Mouse (Mus musculus) midbrain, embryonic 16.5 days (tissue): ENCODE results near the gene Ntn1. TPM values are rescaled to one million over a fixed set of nuclear protein-coding genes. Genes with fewer than 3 reads are reported as not detected.

ENCODE experiments used
- ATAC-seq: fragments of 200-750 bp; cut with Nextera tagmentation; 2 replicates; pipeline ENCODE4 v1.8.0; 2017; ENCODE audit warnings: moderate TSS enrichment
- H3K27ac ChIP-seq: fragments of 300-500 bp; sonication (generic); 2 replicates; pipeline ENCODE4 v1.5.1; 2014; ENCODE audit warnings: mild to moderate bottlenecking, low read length, mixed read lengths
- H3K27me3 ChIP-seq: fragments of 300-500 bp; sonication (generic); 2 replicates; pipeline ENCODE4 v1.6.1; 2014; ENCODE audit warnings: low read depth, low read length, mixed read lengths; ENCODE audit not compliant: control insufficient read depth, insufficient read depth
- H3K36me3 ChIP-seq: fragments of 300-500 bp; sonication (generic); 2 replicates; pipeline ENCODE4 v1.6.1; 2014; ENCODE audit warnings: mild to moderate bottlenecking, low read length, moderate library complexity, mixed read lengths; ENCODE audit not compliant: control insufficient read depth, insufficient read depth
- H3K4me1 ChIP-seq: fragments of 300-500 bp; sonication (generic); 2 replicates; pipeline ENCODE4 v1.6.1; 2014; ENCODE audit warnings: mild to moderate bottlenecking, low read length, mixed read lengths; ENCODE audit not compliant: control insufficient read depth, insufficient read depth
- H3K4me2 ChIP-seq: fragments of 300-500 bp; sonication (generic); 2 replicates; pipeline ENCODE4 v1.6.1; 2014; ENCODE audit warnings: mild to moderate bottlenecking, low read length, mixed read lengths
- H3K4me3 ChIP-seq: fragments of 300-500 bp; sonication (generic); 2 replicates; pipeline ENCODE4 v1.5.1; 2014; ENCODE audit warnings: low read depth, mild to moderate bottlenecking, low read length, moderate library complexity, mixed read lengths
- H3K9ac ChIP-seq: fragments of 300-500 bp; sonication (generic); 2 replicates; pipeline ENCODE4 v1.6.1; 2014; ENCODE audit warnings: low read depth, low read length, mixed read lengths
- H3K9me3 ChIP-seq: fragments of 300-500 bp; sonication (generic); replicated peaks from 2 replicates; pipeline ENCODE4 v1.6.1; 2014; ENCODE audit warnings: mild to moderate bottlenecking, low read length, mixed read lengths; ENCODE audit not compliant: control insufficient read depth, poor library complexity, severe bottlenecking
- WGBS: fragments of 180-500 bp; shearing (Covaris S2); extraction: QIAGEN DNeasy Blood & Tissue Kit; methylation state at CpG from one replicate; pipeline ENCODE4 v1.1.7; 2014; 5-methylcytosine and 5-hydroxymethylcytosine counted together
- polyA plus RNA-seq: library from polyadenylated mRNA; unstranded; fragments of >200 nt; fragmentation: Nextera tagmentation; extraction: Ambion mirVana; gene quantifications from 2 replicates; pipeline ENCODE4 v1.2.1, GENCODE M21; 2015

Gene Ntn1
- polyA plus RNA-seq, 1 experiment from 2014 or later = 15.8 TPM

GRCm38 (mm10) chr11:68261162-68261892, 139.3 kb downstream of the Ntn1 start:
- 81% methylated on average over 10 of the region's 10 CpGs for WGBS
- H3K4me2 ChIP-seq = no peak overlapping the region
- H3K9me3 ChIP-seq = no peaks in the 10 kb centered on the region
- H3K9ac ChIP-seq = no peak overlapping the region
- ATAC-seq = no peak
- H3K4me1 ChIP-seq = no peaks in the 10 kb centered on the region
- H3K36me3 ChIP-seq = no peaks in the 10 kb centered on the region
- no peaks in the 10 kb centered on the region for H3K27me3 ChIP-seq
- H3K27ac ChIP-seq = no peak overlapping the region
- H3K4me3 ChIP-seq = no peak overlapping the region

- Histone ChIP-seq H3K4me1 (no peaks in the 10 kb centered on the region), H3K27me3 (no peaks in the 10 kb centered on the region), H3K9ac (no peak overlapping the region), H3K9me3 (no peaks in the 10 kb centered on the region), H3K4me3 (no peak overlapping the region), H3K27ac (no peak overlapping the region), H3K36me3 (no peaks in the 10 kb centered on the region), H3K4me2 (no peak overlapping the region)
- 97% methylated on average over 6 of the region's 6 CpGs for WGBS
- no peak for ATAC-seq
These were observed 140.2 kb downstream of the Ntn1 start for GRCm38 (mm10) chr11:68260399-68260798.

DNA sequence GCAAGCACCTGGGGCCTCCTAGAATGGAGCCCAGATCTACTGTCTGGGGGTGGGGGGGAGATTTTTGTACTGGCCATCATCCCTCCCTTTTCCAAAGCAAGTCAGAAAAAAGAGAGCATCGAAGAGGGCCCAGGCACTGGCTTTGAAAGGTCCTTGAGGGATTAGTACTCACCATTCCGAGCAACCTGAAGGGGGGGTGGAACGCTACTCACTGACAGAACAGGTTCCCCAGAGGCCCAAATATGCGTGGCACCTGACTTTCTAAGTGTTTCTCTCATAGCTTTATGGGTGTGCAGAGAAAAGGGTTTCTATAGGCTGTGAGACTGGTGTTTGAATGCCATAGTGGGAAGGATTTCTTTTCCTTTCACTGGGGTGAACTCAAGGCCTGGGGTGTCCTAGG, 142.1 kb downstream of the Ntn1 start:
- no peaks in the 10 kb centered on the region for H3K9me3 ChIP-seq
- no peak overlapping the region for H3K4me3 ChIP-seq
- no peak overlapping the region for H3K4me2 ChIP-seq
- no peak overlapping the region for H3K27ac ChIP-seq
- no peaks in the 10 kb centered on the region for H3K27me3 ChIP-seq
- H3K9ac ChIP-seq = no peak overlapping the region
- no peaks in the 10 kb centered on the region for H3K36me3 ChIP-seq
- whole genome bisulfite sequencing = 75% methylated on average over 4 of the region's 4 CpGs
- no peaks in the 10 kb centered on the region for H3K4me1 ChIP-seq
- ATAC-seq = no peak

GRCm38 (mm10) chr11:68253531-68253930, 147.1 kb downstream of the Ntn1 start:
- Histone ChIP-seq H3K9me3 (no peaks in the 10 kb centered on the region), H3K27me3 (no peaks in the 10 kb centered on the region), H3K4me2 (no peak overlapping the region), H3K4me3 (no peak overlapping the region), H3K36me3 (no peaks in the 10 kb centered on the region), H3K4me1 (no peaks in the 10 kb centered on the region), H3K27ac (no peak overlapping the region), H3K9ac (no peak overlapping the region)
- ATAC-seq = no peak
- 91% methylated on average over 7 of the region's 7 CpGs for WGBS

DNA sequence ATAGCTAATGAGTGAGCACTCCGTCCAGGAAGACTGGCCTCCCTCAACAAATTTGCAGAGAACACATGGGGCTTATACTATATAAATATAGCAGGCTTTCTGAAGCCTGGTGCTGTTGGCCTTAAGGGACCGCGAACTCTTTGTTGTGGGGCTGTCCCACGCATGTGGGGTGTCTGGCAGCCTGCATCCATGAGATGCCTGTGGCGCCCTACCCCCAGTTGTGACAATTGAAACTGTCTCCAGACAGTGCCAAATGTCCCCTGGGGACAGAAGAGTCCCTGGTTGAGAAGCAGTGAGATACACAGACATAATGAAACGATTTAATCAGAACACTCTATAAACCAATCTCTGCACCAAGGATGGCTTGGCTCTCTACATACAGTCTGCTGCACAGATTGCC, 150.5 kb downstream of the Ntn1 start:
- Histone ChIP-seq H3K4me3 (no peak overlapping the region), H3K9ac (no peak overlapping the region), H3K9me3 (no peaks in the 10 kb centered on the region), H3K36me3 (no peaks in the 10 kb centered on the region), H3K27ac (no peak overlapping the region), H3K4me2 (no peak overlapping the region), H3K27me3 (peaks cover 5% of the 10 kb centered on the region), H3K4me1 (peaks cover under 1% of the 10 kb centered on the region; the same call in 1 of the 2 replicates)
- ATAC-seq = no peak
- 63% methylated on average over 6 of the region's 6 CpGs for WGBS

DNA sequence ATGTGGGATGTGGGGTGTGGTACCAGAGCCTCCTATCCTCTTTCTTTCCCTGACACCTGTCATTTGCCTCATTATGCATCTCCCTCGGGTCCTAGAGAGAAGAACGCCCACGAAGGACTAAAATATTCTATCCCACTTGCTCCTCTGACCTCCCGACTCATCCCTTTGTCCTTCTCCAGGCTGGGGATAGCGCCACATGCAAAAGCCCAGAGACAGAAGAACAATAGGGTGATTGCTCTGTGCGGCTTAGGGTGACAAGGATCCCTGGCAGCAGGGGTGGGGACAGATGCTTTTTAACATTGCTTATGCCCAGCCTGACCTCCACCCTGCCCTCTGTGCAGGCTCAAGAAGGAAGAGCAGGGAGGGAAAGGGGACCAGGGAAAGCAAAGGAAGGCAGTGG, 152.7 kb downstream of the Ntn1 start:
- Histone ChIP-seq H3K4me3 (no peak overlapping the region), H3K27ac (no peak overlapping the region), H3K36me3 (no peaks in the 10 kb centered on the region), H3K4me2 (no peak overlapping the region), H3K9me3 (peaks cover 2% of the 10 kb centered on the region; the same call in 1 of the 2 replicates), H3K27me3 (peaks cover 5% of the 10 kb centered on the region), H3K9ac (no peak overlapping the region), H3K4me1 (peaks cover 8% of the 10 kb centered on the region; the same call in 1 of the 2 replicates)
- no peak for ATAC-seq
- WGBS = 16% methylated on average over 6 of the region's 6 CpGs

DNA sequence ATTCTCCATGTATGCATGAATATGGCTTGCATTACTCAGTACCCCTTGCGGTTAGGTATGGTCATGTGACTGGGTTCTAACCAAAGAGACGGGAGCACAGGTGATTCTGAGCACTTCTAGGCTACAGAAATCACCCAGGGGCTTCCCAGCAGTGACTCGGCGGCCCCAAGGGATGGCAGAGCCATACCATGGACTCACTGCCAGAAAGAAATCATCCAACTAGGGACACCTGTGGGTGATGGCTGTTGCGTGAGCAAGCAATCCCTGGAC, 155.7 kb downstream of the Ntn1 start:
- no peak overlapping the region for H3K9ac ChIP-seq
- peaks cover 5% of the 10 kb centered on the region for H3K27me3 ChIP-seq
- peaks cover 8% of the 10 kb centered on the region; the same call in 1 of the 2 replicates for H3K4me1 ChIP-seq
- no peak overlapping the region for H3K4me3 ChIP-seq
- peaks cover 2% of the 10 kb centered on the region; the same call in 1 of the 2 replicates for H3K9me3 ChIP-seq
- no peak overlapping the region for H3K4me2 ChIP-seq
- no peaks in the 10 kb centered on the region for H3K36me3 ChIP-seq
- 75% methylated on average over 5 of the region's 5 CpGs for WGBS
- no peak overlapping the region for H3K27ac ChIP-seq
- no peak for ATAC-seq

- H3K4me2 ChIP-seq = peak overlapping the region; percentile 4; the same call in 1 of the 2 replicates
- no peak overlapping the region for H3K4me3 ChIP-seq
- peak; percentile 68 for ATAC-seq
- H3K9me3 ChIP-seq = peaks cover 2% of the 10 kb centered on the region; the same call in 1 of the 2 replicates
- peaks cover 8% of the 10 kb centered on the region; the same call in 1 of the 2 replicates for H3K4me1 ChIP-seq
- H3K27me3 ChIP-seq = peaks cover 5% of the 10 kb centered on the region
- 14% methylated on average over 16 of the region's 16 CpGs for WGBS
- H3K9ac ChIP-seq = no peak overlapping the region
- H3K27ac ChIP-seq = peak overlapping the region; percentile 1; the same call in 1 of the 2 replicates
- H3K36me3 ChIP-seq = no peaks in the 10 kb centered on the region
These were observed 156.2 kb downstream of the Ntn1 start for GRCm38 (mm10) chr11:68244254-68244991.

GRCm38 (mm10) chr11:68239756-68240155, 160.9 kb downstream of the Ntn1 start:
- H3K36me3 ChIP-seq = no peaks in the 10 kb centered on the region
- H3K27me3 ChIP-seq = no peaks in the 10 kb centered on the region; the same call in 1 of the 2 replicates

More at GRCm38 (mm10) chr11:68239756-68240155, 160.9 kb downstream of the Ntn1 start:
- WGBS = 17% methylated on average over 5 of the region's 5 CpGs
- no peak overlapping the region for H3K27ac ChIP-seq
- H3K4me2 ChIP-seq = no peak overlapping the region
- no peak overlapping the region for H3K9ac ChIP-seq
- no peak overlapping the region for H3K4me3 ChIP-seq
- peaks cover 2% of the 10 kb centered on the region; the same call in 1 of the 2 replicates for H3K9me3 ChIP-seq
- ATAC-seq = no peak
- peaks cover 5% of the 10 kb centered on the region; the same call in 1 of the 2 replicates for H3K4me1 ChIP-seq
